Mouse (Mus musculus): ENCODE data around the gene Camkk1. TPM values are rescaled to one million over a fixed set of nuclear protein-coding genes. Genes with fewer than 3 reads are reported as not detected.

Camkk1 gene
- polyA plus RNA-seq, 1 experiment, result not detected

DNA sequence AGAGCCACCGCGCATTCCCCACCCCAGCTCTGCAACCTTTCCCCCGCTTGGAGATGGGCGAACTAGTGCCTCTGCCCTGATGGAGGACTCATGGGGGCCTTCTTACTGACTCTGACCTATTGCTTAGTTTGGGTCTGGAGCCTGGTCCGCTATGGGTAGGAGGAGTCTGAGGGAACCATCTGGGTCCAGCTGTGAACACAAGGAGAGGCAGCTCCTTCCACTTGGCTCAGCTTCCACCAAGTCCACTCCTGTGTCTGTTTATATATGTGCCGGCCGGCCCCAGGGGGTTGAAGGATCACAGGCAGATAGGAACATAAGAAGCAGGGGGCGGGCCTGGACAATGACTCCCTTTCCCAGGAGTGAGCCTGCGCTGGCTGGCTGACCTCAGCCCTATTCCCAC, 26.8 kb upstream of the Camkk1 start:
- 73% methylated on average over 9 of the region's 9 CpGs for WGBS
- H3K4me3 ChIP-seq (ENCODE audit: insufficient read depth, low read depth, low read length), result no peak overlapping the region
- no peaks in the 10 kb centered on the region for H3K4me1 ChIP-seq (ENCODE audit: control insufficient read depth, insufficient read depth, low read length)
- TF ChIP-seq POLR2A (IDR thresholded peaks at IDR 0.05; ENCODE audit: insufficient read depth, low read depth, low read length), result no peak
- H3K27ac ChIP-seq (ENCODE audit: insufficient read depth, low read depth, low read length), result no peak overlapping the region

DNA sequence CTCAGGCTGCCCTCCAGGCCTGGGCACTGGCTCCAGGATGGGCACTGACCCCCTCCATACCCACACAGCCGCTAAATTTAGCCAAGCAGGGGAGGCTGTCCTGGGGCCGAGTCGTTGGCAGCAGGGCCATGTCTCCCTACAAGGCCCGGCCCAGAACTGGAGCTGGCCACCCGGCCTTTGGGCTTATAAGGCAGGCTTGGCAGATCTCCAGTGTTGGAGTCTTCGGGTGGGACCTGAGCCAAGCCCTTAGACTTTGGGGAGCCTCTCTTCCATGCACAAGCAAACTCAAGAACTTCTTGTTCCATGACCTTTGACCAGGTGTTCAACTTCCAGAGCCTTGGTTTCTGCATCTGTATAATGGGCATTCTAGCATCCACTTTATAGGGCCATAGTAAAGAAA, 22.5 kb upstream of the Camkk1 start:
- H3K4me3 ChIP-seq (ENCODE audit: insufficient read depth, low read depth, low read length), result no peak overlapping the region
- no peak for TF ChIP-seq CTCF (IDR thresholded peaks at IDR 0.05; ENCODE audit: insufficient read depth, low read depth, low read length)
- TF ChIP-seq POLR2A (IDR thresholded peaks at IDR 0.05; ENCODE audit: insufficient read depth, low read depth, low read length), result no peak
- no peaks in the 10 kb centered on the region for H3K4me1 ChIP-seq (ENCODE audit: control insufficient read depth, insufficient read depth, low read length)
- WGBS, result 58% methylated on average over 6 of the region's 6 CpGs
- H3K27ac ChIP-seq (ENCODE audit: insufficient read depth, low read depth, low read length), result no peak overlapping the region

DNA sequence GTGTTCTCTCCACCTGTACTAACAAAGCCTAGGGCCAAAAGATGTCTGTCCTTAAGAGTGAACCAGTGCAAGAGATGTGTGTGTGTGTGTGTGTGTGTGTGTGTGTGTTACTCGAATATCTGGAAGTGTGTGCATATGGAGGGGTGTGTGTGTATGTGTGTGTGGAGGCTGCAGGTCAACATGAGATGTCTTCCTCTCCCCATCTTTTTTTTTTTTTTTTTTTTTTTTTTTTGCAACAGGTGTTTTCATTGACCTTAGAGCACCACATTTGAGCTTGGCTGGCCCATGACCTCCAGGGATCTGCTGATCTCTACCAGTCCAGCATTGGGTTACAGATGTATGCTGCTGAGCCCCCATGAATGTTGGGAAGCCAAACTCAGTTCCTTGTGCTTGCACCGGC, 22.0 kb upstream of the Camkk1 start:
- Histone ChIP-seq H3K4me3 (ENCODE audit: insufficient read depth, low read depth, low read length) (no peak overlapping the region), H3K27ac (ENCODE audit: insufficient read depth, low read depth, low read length) (no peak overlapping the region), H3K4me1 (ENCODE audit: control insufficient read depth, insufficient read depth, low read length) (no peaks in the 10 kb centered on the region)
- no peak for TF ChIP-seq CTCF (IDR thresholded peaks at IDR 0.05; ENCODE audit: insufficient read depth, low read depth, low read length)
- no peak for TF ChIP-seq POLR2A (IDR thresholded peaks at IDR 0.05; ENCODE audit: insufficient read depth, low read depth, low read length)
- 86% methylated on average over 2 of the region's 2 CpGs for WGBS

DNA sequence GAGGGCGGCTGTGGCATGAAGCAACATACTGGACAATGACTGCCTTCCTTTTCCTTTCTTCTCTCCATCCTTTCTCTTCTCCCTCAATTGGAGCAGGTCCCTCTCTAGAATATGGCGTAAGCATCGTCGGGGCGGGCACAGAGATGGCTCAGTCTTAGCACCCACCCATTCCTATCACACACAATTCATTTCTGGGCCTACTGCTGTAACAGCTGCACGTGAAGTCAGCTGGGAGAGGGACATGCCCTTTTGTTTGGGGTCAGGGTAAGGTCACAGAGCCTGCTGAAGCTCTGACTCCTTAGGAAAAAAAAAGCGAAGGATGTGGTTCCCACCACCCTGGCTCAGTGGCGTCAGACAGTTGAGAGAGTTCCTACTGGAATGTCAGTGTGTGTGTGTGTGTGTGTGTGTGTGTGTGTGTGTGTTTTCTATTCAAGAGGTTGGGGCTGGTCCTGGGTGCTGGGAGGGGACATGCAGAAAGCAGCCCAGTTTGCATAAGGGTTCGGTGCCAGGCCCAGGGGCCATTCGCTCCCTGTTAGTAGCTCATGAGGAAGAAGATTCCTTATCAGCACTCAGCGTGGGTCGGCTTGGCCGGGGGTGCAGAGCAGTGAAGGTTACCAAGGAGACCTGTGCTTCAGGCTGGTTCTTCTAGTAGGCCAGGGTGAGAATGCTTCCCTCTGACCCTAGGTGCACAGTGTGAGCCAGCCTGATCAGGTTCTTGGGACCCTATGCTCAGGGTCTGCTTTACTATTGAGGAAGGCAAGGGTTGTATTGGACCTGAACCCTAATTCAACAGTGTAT, 21.1 kb upstream of the Camkk1 start:
- TF ChIP-seq POLR2A (IDR thresholded peaks at IDR 0.05; ENCODE audit: insufficient read depth, low read depth, low read length), result no peak
- no peak for TF ChIP-seq CTCF (IDR thresholded peaks at IDR 0.05; ENCODE audit: insufficient read depth, low read depth, low read length)
- WGBS, result 89% methylated on average over 13 of the region's 13 CpGs
- Histone ChIP-seq H3K4me3 (ENCODE audit: insufficient read depth, low read depth, low read length) (no peak overlapping the region), H3K27ac (ENCODE audit: insufficient read depth, low read depth, low read length) (no peak overlapping the region), H3K4me1 (ENCODE audit: control insufficient read depth, insufficient read depth, low read length) (no peaks in the 10 kb centered on the region)

DNA sequence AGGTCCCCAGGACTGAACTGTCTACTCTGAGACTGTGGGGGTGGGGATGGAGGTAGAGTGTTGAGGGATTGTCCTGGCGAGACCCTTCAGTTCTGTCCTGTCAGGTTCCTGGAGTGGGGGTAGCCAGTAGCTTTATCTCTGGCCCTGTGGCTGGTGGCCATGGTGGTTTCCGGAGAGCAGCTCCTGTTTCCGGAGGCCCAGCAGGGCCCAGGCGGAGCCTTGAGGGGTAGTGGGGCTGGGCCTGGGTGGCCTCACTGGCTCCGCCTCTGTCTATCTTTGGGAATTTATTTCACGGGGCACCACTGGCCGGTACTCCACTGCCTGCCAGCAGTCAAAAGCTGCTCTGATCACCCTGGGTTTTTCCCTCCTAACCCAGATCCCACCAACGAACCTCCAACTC, 20.0 kb upstream of the Camkk1 start, which contains the start of gene P2rx1:
Gene P2rx1 (plus strand): TSS at position 333 of the 400 bp plus-strand sequence.
- 73% methylated on average over 8 of the region's 8 CpGs for WGBS
- TF ChIP-seq CTCF (IDR thresholded peaks at IDR 0.05; ENCODE audit: insufficient read depth, low read depth, low read length) (no peak), POLR2A (IDR thresholded peaks at IDR 0.05; ENCODE audit: insufficient read depth, low read depth, low read length) (no peak)
- H3K4me3 ChIP-seq (ENCODE audit: insufficient read depth, low read depth, low read length), result no peak within 1 kb of the TSS
- H3K4me1 ChIP-seq (ENCODE audit: control insufficient read depth, insufficient read depth, low read length), result no peaks in the 10 kb centered on the region
- no peak within 1 kb of the TSS for H3K27ac ChIP-seq (ENCODE audit: insufficient read depth, low read depth, low read length)

DNA sequence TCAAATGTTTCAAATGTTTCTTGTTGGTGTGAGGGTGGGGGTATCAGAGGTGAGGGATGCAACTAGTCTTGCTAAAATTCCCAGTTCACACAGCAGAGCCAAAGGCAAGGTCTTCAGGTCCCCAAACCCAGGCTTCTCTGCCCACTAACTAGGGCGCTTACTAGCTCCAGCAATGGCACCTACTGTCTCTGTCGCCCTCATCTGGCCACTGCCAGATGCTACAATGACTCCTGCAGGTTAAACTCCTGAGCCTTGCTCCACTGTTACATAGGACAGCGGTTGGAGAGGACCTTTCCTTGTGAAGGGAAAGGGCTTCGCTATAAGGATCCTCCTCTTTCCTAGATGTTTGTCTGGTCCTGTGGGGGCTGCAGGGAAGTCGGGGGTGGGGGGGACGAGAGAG, 17.8 kb upstream of the Camkk1 start:
- Histone ChIP-seq H3K4me1 (ENCODE audit: control insufficient read depth, insufficient read depth, low read length) (no peaks in the 10 kb centered on the region), H3K27ac (ENCODE audit: insufficient read depth, low read depth, low read length) (no peak overlapping the region), H3K4me3 (ENCODE audit: insufficient read depth, low read depth, low read length) (no peak overlapping the region)
- TF ChIP-seq POLR2A (IDR thresholded peaks at IDR 0.05; ENCODE audit: insufficient read depth, low read depth, low read length) (no peak), CTCF (IDR thresholded peaks at IDR 0.05; ENCODE audit: insufficient read depth, low read depth, low read length) (peak; percentile 36; the same call in 1 of the 2 replicates)
- WGBS, result 16% methylated on average over 6 of the region's 6 CpGs

DNA sequence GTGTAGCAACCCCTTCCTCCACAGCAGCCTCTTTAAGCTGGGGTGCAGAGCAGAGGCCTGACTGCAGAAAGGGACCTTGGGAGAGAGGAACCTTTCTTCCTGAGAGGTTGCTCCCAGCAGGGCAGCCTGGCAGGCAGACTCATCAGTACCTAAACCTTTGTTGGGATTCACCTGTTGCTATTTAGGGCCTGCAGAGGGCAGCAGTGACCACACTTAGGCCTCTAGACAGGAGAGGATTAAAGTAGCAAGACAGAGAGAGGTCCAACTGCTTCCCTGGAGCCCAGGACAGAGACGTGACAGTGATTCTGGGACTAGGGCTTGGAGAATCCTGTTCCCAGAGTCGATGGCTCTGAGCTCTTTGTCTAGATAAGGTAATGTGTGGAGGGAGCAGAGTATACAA, 12.4 kb upstream of the Camkk1 start:
- H3K27ac ChIP-seq (ENCODE audit: insufficient read depth, low read depth, low read length), result no peak overlapping the region
- H3K4me1 ChIP-seq (ENCODE audit: control insufficient read depth, insufficient read depth, low read length), result peaks cover 13% of the 10 kb centered on the region
- H3K4me3 ChIP-seq (ENCODE audit: insufficient read depth, low read depth, low read length), result no peak overlapping the region
- WGBS, result 26% methylated on average over 2 of the region's 2 CpGs
- TF ChIP-seq POLR2A (IDR thresholded peaks at IDR 0.05; ENCODE audit: insufficient read depth, low read depth, low read length), result no peak
- no peak for TF ChIP-seq CTCF (IDR thresholded peaks at IDR 0.05; ENCODE audit: insufficient read depth, low read depth, low read length)

DNA sequence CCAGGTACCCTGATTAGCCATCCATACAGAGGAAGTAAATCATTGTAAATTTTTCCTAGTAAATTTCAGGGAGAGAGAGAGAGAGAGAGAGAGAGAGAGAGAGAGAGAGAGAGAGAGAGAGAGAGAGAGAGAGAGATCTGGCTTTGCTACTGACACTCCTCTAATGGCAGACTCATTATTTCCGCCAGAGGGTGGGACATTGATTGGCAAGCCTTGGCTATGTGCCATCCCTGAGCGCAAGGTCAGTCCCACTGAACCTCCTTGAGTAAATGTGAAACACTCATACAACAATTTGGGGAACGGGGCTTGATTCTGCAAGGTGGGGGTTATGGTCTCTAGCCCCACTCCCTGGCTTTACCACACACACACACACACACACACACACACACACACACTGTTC, 11.7 kb upstream of the Camkk1 start:
- Histone ChIP-seq H3K4me1 (ENCODE audit: control insufficient read depth, insufficient read depth, low read length) (peaks cover 13% of the 10 kb centered on the region), H3K4me3 (ENCODE audit: insufficient read depth, low read depth, low read length) (no peak overlapping the region), H3K27ac (ENCODE audit: insufficient read depth, low read depth, low read length) (no peak overlapping the region)
- WGBS, result 27% methylated on average over 3 of the region's 3 CpGs
- TF ChIP-seq POLR2A (IDR thresholded peaks at IDR 0.05; ENCODE audit: insufficient read depth, low read depth, low read length), result no peak

DNA sequence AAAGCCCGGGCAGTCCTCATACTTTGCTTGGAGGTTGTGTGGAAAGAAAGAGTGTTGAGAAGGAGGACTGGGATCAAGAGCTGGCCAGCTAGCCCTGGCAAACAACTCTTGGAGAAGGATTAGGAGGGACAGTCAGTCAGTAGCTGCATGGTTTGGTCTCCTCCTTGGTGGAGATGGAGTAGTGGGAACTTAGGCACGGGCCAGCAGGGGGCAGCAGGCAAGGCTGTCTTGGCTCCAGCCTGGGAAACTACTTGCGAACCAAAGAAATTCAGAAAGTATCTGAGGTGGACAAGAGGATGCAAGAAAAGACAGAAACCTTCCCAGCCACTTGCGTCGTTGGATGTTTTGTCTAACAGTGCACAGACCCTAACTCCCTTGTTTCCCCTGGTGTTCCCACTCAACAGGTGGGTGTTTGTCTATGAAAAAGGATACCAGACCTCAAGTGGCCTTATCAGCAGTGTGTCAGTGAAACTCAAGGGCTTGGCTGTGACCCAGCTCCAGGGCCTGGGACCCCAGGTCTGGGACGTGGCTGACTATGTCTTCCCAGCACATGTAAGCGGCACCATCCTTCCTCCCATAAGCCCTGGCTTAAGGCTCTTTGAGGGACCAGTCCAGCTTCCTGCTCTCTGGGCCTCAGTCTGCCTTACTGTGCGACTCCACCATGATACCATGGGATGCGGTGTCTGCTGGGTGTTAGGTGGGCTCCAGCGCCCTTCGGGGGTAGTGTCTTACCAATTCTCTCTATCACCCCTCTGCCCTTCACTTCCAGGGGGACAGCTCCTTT, 10.9 kb upstream of the Camkk1 start:
- 62% methylated on average over 11 of the region's 11 CpGs for WGBS
- Histone ChIP-seq H3K27ac (ENCODE audit: insufficient read depth, low read depth, low read length) (no peak overlapping the region), H3K4me3 (ENCODE audit: insufficient read depth, low read depth, low read length) (no peak overlapping the region), H3K4me1 (ENCODE audit: control insufficient read depth, insufficient read depth, low read length) (peaks cover 13% of the 10 kb centered on the region)
- TF ChIP-seq CTCF (IDR thresholded peaks at IDR 0.05; ENCODE audit: insufficient read depth, low read depth, low read length) (peak; percentile 83), POLR2A (IDR thresholded peaks at IDR 0.05; ENCODE audit: insufficient read depth, low read depth, low read length) (no peak)
